Mouse (Mus musculus) kidney, adult 2 months (tissue): ENCODE data around the gene Limch1.

Experiments
- CTCF ChIP-seq: fragments of 200-500 bp; conservative IDR thresholded peaks from 2 replicates; pipeline ENCODE4 v1.5.1; 2011; ENCODE audit warnings: low read depth, mild to moderate bottlenecking, control low read depth, low read length, moderate library complexity, mixed read lengths; ENCODE audit not compliant: insufficient read depth, insufficient read length
- POLR2A ChIP-seq: fragments of 200-500 bp; IDR thresholded peaks from one replicate; pipeline ENCODE4 v1.6.1; 2011; ENCODE audit warnings: low read depth, low read length, control low read depth

GRCm38 (mm10) chr5:66816751-66817150, 71.1 kb downstream of the Limch1 start:
- TF ChIP-seq CTCF, result no peak
- no peak for TF ChIP-seq POLR2A
